Mouse (Mus musculus): ENCODE measurements around the gene Tmod1.

Gene Tmod1

DNA sequence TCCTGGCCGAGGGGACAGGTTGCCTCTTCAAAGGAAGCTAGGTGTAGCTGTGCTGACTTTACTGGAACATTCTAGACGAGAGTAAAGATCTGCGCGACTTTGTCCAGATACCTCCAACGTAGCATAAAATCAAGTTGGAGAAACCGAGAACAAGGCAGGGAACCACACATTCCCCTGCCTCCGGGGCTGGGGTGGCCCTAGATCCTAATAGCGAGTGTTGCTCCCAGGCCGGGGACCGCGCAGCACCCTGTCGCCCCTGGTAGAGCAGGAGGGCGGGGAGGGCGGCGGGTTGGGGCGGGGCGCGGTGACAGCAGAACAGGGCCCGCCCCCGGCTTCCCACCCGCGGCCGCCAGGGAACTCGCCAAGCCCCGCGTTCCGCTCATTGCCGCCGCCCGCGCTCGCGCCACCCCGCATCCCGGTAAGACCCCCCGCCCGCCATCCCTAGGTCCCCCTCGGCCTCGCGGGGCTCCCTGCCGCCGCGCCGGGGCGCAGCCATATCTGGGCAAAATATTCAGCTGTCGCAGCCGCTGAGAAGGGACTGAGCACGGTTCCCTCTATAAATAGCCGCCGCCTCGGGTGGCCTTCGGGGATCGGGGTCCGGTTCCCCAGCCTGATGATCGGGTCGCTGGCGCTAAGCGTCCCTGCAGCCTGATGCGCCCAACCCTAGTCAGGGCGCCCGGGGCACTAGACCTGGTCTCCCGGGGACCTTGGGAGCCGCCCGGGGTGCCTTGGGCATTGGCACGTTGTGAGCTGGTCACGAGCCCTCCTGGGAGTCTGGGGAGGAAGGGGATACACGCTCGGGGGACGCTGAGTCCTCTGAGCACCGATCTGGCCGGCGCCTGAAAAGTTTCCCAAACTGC lies at the start of gene Tmod1:
Gene Tmod1 (plus strand): TSS at position 44 of the 860 bp plus-strand sequence.
- DNase-seq (ENCODE audit: low read depth, low spot score) = no peak

GRCm38 (mm10) chr4:45990427-45991135 lies 48.2 kb upstream of the Tmod1 start:
- DNase-seq (ENCODE audit: low read depth, low spot score) = no peak

DNA sequence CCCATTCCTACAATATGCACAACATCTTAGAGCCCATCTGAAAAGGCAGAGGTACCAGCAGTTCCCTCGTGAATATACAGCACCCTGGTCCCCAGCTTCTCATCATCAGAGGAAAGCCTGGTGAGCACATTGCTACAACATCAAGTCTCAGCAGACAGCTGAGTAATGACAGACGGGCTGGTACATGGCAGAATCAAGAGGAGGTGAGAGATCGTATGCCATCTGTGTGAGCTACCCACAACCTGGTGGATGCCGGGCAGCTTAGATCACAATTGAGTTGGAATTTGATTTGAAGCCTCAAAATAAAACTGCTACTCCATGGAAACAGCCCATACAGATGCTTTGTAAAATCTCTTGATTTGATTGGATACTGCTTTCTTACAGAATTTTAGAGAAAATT lies 40.2 kb upstream of the Tmod1 start:
- no peak for DNase-seq (ENCODE audit: low read depth, low spot score)

DNA sequence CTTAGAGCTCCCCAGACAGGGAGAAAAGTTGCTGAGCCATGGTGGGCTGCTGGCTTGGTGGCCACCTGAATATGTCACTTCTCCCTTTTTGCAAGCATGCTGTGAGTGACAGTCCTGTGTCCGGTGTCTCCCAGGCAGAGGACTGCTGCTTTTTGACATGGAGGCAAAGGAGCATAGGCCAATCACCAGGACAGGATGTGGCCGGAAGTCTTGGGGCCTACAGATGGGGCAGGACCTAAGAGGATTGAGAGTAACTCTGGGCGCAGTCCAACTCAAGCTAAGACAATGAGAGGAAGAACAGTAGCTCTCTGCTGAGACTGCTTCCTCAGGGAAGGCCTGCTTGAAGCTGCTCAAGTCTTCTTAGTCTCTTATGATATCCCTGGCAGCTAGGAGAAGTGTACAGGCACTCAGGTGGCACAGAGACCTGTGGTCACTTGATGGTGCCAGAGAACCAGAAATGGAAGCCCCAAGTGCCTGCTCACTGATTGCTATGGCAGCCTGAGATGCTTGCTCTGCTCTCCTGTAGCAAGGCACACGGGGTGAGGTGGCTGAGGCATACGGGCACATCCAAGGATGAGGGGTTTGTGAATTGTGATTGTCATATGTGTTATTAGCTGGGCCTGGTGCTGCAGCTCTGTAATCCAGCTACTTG lies 30.5 kb upstream of the Tmod1 start:
- DNase-seq (ENCODE audit: low read depth, low spot score) = no peak

DNA sequence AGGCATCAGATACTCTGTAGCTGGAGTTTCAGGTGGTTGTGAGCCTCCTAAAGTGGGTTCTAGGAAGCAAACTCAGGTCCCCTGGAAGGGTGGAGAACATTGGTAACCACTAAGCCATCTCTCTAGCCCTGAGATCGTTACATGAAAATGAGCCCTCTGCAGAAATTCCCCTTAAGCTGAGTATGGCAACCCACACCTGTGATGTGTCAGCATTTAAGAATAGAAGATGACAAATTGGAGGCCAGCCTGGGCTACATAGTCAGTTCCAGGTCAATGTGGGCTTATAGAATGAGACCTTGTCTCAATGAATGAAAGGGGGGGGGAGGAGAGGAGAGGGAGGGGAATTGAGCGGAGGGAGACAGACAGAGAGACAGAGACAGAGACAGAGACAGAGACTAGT lies 27.0 kb upstream of the Tmod1 start:
- DNase-seq (ENCODE audit: low read depth, low spot score) = no peak

GRCm38 (mm10) chr4:46015605-46016004 lies 23.1 kb upstream of the Tmod1 start:
- DNase-seq (ENCODE audit: low read depth, low spot score) = no peak

GRCm38 (mm10) chr4:46023021-46023481 lies 15.7 kb upstream of the Tmod1 start:
- DNase-seq (ENCODE audit: low read depth, low spot score) = peak; percentile 25

- no peak for DNase-seq (ENCODE audit: low read depth, low spot score)
These were observed 12.8 kb upstream of the Tmod1 start for GRCm38 (mm10) chr4:46025893-46026292.

DNA sequence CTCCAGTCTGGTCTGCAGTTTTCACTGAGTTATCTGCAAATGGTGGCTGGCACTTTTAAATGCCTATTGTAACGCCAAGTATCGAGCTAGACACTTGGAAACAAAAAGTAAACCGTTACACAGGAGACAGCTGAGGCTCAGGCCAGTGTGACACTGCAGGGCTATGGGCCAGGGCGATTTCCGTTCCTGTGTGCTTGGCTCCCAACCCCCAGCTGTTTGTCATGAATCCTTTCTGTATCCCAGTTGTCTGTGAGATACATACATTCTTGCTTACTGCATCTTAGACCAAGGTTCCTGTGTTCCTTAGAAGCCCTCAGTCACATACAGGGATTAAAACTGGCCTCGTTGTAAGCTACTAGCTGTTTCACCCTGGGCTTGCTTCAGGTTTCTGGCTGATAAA lies 10.5 kb upstream of the Tmod1 start:
- DNase-seq (ENCODE audit: low read depth, low spot score) = no peak

- DNase-seq (ENCODE audit: low read depth, low spot score) = no peak
These were observed 10.0 kb upstream of the Tmod1 start for GRCm38 (mm10) chr4:46028781-46029180.

GRCm38 (mm10) chr4:46029552-46029951 lies 9.2 kb upstream of the Tmod1 start:
- DNase-seq (ENCODE audit: low read depth, low spot score) = peak; percentile 25

- DNase-seq (ENCODE audit: low read depth, low spot score) = no peak
These were observed 6.3 kb upstream of the Tmod1 start for GRCm38 (mm10) chr4:46032448-46032847.

DNA sequence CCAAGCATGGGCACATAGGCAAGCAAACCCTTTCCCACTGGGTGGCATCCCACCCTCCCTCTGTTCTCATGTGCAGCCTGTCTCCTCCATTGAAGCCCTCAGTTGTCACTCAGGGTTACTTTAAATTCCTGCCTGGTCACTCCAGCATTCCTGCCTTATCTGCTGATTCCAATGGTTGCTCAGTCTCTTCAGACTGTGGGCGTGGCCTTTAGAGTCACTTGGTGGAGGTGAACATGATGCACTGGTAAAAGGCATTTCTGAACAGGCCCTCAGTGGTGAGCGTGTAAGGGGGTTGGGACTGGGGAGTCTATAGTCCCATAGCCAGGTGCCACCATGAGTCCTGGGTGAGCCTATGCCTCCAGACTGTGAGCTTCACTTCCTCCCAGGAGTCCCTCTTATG lies 5.5 kb upstream of the Tmod1 start:
- DNase-seq (ENCODE audit: low read depth, low spot score) = no peak

DNA sequence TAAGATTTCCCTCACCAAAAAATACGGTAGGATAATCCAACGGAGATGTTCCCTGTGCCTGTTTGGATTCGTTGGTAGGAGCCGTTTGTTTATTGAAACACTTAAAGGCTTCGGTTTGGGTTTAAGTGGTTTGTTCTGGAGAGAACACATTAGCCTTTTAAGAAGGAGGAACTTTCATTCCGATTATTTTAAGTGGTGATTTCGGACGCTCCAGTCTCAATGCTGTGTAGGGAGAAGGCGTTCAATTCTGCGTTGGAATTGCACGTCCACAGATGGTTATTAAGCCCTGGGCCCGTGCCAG lies 194 bp upstream of the Tmod1 start:
- DNase-seq (ENCODE audit: low read depth, low spot score) = no peak

GRCm38 (mm10) chr4:46039899-46040298 lies 1.2 kb downstream of the Tmod1 start:
- DNase-seq (ENCODE audit: low read depth, low spot score) = no peak

- no peak for DNase-seq (ENCODE audit: low read depth, low spot score)
These were observed 2.0 kb downstream of the Tmod1 start for GRCm38 (mm10) chr4:46040594-46041192.

- DNase-seq (ENCODE audit: low read depth, low spot score) = no peak
These were observed 3.2 kb downstream of the Tmod1 start for GRCm38 (mm10) chr4:46041761-46042504.

DNA sequence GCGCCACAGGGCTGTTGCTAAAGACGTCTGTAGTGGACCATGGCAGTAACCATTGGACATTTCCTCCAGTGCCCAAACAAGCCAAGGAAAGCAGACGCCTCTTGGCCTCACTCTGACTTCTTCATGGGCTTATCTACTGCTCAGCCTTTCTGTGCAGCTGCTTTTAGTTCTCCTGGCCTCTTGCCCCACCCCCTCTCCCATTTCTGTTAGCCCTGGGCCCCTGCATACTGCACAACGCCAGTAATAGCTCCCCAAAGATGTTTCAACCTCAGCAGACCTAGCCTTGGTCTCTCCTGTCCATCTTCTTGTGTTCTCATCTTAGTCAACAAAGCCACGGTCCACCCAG lies 3.7 kb downstream of the Tmod1 start:
- DNase-seq (ENCODE audit: low read depth, low spot score) = no peak

DNA sequence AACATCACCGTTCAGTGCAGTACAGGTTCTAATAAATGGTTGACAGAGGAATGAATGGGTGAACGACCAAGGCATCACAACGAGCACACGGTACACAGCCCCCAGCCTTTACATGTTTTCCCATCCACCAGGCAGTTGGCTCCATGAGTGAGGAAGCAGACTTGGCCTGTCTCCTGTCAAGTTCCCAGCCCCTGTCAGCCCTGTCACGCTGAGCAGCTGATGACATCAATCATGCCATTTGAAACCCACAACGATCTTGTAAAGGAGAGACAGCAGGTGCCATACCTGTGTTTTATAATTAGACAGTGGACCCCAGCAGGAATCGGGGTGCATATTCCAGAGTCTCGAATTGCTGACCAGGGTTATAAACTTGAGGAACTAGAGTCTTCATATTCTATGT lies 4.6 kb downstream of the Tmod1 start:
- DNase-seq (ENCODE audit: low read depth, low spot score) = no peak

DNA sequence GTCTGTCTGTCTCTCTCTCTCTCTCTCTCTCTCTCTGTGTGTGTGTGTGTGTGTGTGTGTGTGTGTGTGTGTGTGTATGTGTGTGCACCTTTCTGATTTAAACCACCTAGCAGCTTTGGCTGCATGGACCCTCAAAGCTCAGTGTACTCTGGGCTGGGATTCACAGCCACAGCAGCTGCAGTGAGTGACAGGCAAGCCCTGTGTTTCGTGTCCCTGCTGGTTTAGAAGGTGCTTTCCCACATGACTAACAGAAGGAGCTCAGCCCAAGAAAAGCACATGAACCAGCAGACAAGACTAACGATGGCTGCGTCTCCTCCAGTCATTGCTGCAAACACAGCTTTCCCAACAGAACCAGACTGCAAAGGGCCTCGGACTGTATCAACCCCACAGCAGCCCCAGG lies 9.2 kb downstream of the Tmod1 start:
- no peak for DNase-seq (ENCODE audit: low read depth, low spot score)

DNA sequence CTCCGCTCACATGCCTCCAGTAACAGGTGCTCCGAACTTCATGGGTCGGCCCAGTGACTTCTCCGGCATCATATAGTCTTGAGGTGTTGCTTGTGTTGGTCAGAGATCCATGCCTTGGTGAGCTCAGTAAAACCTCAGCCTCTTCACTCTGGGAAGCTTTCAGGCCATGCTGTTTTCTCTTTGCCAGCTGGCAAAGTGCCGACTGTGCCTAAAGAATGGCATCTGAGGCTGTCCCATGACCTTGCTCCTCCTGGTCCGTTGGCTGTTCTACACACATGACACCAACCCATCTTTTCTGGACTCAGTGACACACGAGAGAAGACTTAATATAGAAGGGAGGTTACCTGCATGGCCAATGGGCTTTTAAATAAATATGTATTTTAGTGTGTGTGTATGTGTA lies 9.7 kb downstream of the Tmod1 start:
- no peak for DNase-seq (ENCODE audit: low read depth, low spot score)

Measured in 3T3-L1 (cell line).